Mouse (Mus musculus) frontal cortex, adult (tissue): ENCODE data around the gene Spem1.

ENCODE experiments used
- ATAC-seq: cut with Nextera tagmentation; 2 replicates; pipeline ENCODE4 v1.9.2; 2017; ENCODE audit warnings: mild to moderate bottlenecking, moderate library complexity, mixed read lengths; ENCODE audit not compliant: low TSS enrichment

Gene Spem1

GRCm38 (mm10) chr11:69836703-69837576 is 15.0 kb upstream of the Spem1 start:
- no peak for ATAC-seq

GRCm38 (mm10) chr11:69835966-69836335 is 14.0 kb upstream of the Spem1 start:
- ATAC-seq: no peak

GRCm38 (mm10) chr11:69835326-69835965 is 13.5 kb upstream of the Spem1 start:
- no peak for ATAC-seq

GRCm38 (mm10) chr11:69834001-69834549 is 12.1 kb upstream of the Spem1 start:
- ATAC-seq: no peak

GRCm38 (mm10) chr11:69833554-69833953 is 11.6 kb upstream of the Spem1 start:
- ATAC-seq: no peak

- no peak for ATAC-seq
Measured at GRCm38 (mm10) chr11:69828832-69829231, 6.9 kb upstream of the Spem1 start.

GRCm38 (mm10) chr11:69823456-69823855 is 1.5 kb upstream of the Spem1 start:
- ATAC-seq: no peak

- no peak for ATAC-seq
Measured at GRCm38 (mm10) chr11:69818871-69819270, 3.1 kb downstream of the Spem1 start.

- ATAC-seq: no peak
Measured at GRCm38 (mm10) chr11:69818365-69818764, 3.6 kb downstream of the Spem1 start, which contains the start of gene Spem2. Spem2 (minus strand) TSS chr11:69818465.

GRCm38 (mm10) chr11:69816520-69816919 is 5.5 kb downstream of the Spem1 start:
- no peak for ATAC-seq

- no peak for ATAC-seq
Measured at GRCm38 (mm10) chr11:69815155-69815554, 6.8 kb downstream of the Spem1 start, which contains the start of gene Gm39566. Gm39566 (minus strand) TSS chr11:69815298.

- ATAC-seq: no peak
Measured at GRCm38 (mm10) chr11:69810280-69810679, 11.7 kb downstream of the Spem1 start.

- no peak for ATAC-seq
Measured at GRCm38 (mm10) chr11:69807641-69808040, 14.3 kb downstream of the Spem1 start.

GRCm38 (mm10) chr11:69806378-69806777 is 15.6 kb downstream of the Spem1 start:
- no peak for ATAC-seq

GRCm38 (mm10) chr11:69804972-69805909 is 16.7 kb downstream of the Spem1 start, which contains the start of gene Tmem102:
Tmem102 (minus strand) TSS chr11:69805624.
- ATAC-seq: no peak

GRCm38 (mm10) chr11:69804652-69804940 is 17.4 kb downstream of the Spem1 start:
- no peak for ATAC-seq

- peak; percentile 75; the same call in 1 of the 2 replicates for ATAC-seq
Measured at GRCm38 (mm10) chr11:69803786-69804651, 18.0 kb downstream of the Spem1 start.

- ATAC-seq: no peak
Measured at GRCm38 (mm10) chr11:69803328-69803727, 18.7 kb downstream of the Spem1 start.

GRCm38 (mm10) chr11:69802648-69803105 is 19.3 kb downstream of the Spem1 start:
- peak; percentile 31; the same call in 1 of the 2 replicates for ATAC-seq

GRCm38 (mm10) chr11:69801379-69801977 is 20.5 kb downstream of the Spem1 start, which contains the start of gene Fgf11:
Fgf11 (minus strand) TSS chr11:69801857.
- ATAC-seq: no peak
